Mouse (Mus musculus) bone marrow, adult 2 months (tissue): ENCODE measurements at regions not wholly inside any gene's neighbourhood (a gene's known extent, or its start where the extent isn't known, plus 50 kb on each side); places are given as distances from the start of the nearest gene placed in this dataset.

ENCODE experiments used
- CTCF ChIP-seq: fragments of 200-500 bp; IDR thresholded peaks from 2 replicates; pipeline ENCODE4 v1.5.1; 2011; ENCODE audit warnings: low read length, control low read depth; ENCODE audit not compliant: control insufficient read depth, insufficient read depth
- POLR2A ChIP-seq: fragments of 200-500 bp; IDR thresholded peaks from 2 replicates; pipeline ENCODE4 v1.6.1; 2011; ENCODE audit warnings: low read depth, mild to moderate bottlenecking, control low read depth, low read length, borderline replicate concordance; ENCODE audit not compliant: control insufficient read depth

GRCm38 (mm10) chr1:137545666-137546065 lies 585.4 kb upstream of the Nr5a2 start:
- TF ChIP-seq CTCF (no peak), POLR2A (no peak)
